Mouse (Mus musculus) limb, embryonic 12.5 days (tissue): ENCODE measurements around the gene Siae. TPM values are rescaled to one million over a fixed set of nuclear protein-coding genes. Genes with fewer than 3 reads are reported as not detected.

Experiments used
- ATAC-seq: fragments of 200-750 bp; cut with Nextera tagmentation; 2 replicates; pipeline ENCODE4 v1.8.0; 2017; ENCODE audit warnings: low read depth, moderate TSS enrichment; ENCODE audit not compliant: insufficient number of reproducible peaks, insufficient read depth, low FRiP score, low TSS enrichment
- H3K27ac ChIP-seq: fragments of 300-500 bp; sonication (generic); 2 replicates; pipeline ENCODE4 v1.5.1; 2016; ENCODE audit warnings: mild to moderate bottlenecking, moderate library complexity
- H3K27me3 ChIP-seq: fragments of 300-500 bp; sonication (generic); 2 replicates; pipeline ENCODE4 v1.6.1; 2016; ENCODE audit warnings: mild to moderate bottlenecking, moderate library complexity
- H3K36me3 ChIP-seq: fragments of 300-500 bp; sonication (generic); 2 replicates; pipeline ENCODE4 v1.6.1; 2016; ENCODE audit warnings: mild to moderate bottlenecking, moderate library complexity
- H3K4me1 ChIP-seq: fragments of 300-500 bp; sonication (generic); replicated peaks from 2 replicates; pipeline ENCODE4 v1.6.1; 2016
- H3K4me2 ChIP-seq: fragments of 300-500 bp; sonication (generic); 2 replicates; pipeline ENCODE4 v1.6.1; 2016; ENCODE audit warnings: mild to moderate bottlenecking, moderate library complexity
- H3K4me3 ChIP-seq: fragments of 300-500 bp; sonication (generic); replicated peaks from 2 replicates; pipeline ENCODE4 v1.5.1; 2016; ENCODE audit warnings: mild to moderate bottlenecking
- H3K9ac ChIP-seq: fragments of 300-500 bp; sonication (generic); replicated peaks from 2 replicates; pipeline ENCODE4 v1.6.1; 2016; ENCODE audit warnings: mild to moderate bottlenecking, moderate library complexity
- H3K9me3 ChIP-seq: fragments of 300-500 bp; sonication (generic); 2 replicates; pipeline ENCODE4 v1.6.1; 2016; ENCODE audit warnings: mild to moderate bottlenecking, moderate library complexity
- WGBS: fragments of 180-500 bp; shearing (Covaris S2); methylation state at CpG from one replicate; pipeline ENCODE4 v1.1.7; 2016; 5-methylcytosine and 5-hydroxymethylcytosine counted together
- polyA plus RNA-seq: library from polyadenylated mRNA; unstranded; fragments of >200 nt; fragmentation: Nextera tagmentation; extraction: Ambion mirVana; gene quantifications from 2 replicates; pipeline ENCODE4 v1.2.1, GENCODE M21; 2016

Siae gene
- polyA plus RNA-seq, 1 experiment from 2014 or later = 4.5 TPM

GRCm38 (mm10) chr9:37543869-37544440, 11.5 kb upstream of the Siae start:
- peaks cover 77% of the 10 kb centered on the region for H3K27me3 ChIP-seq

GRCm38 (mm10) chr9:37544447-37545165, 10.9 kb upstream of the Siae start:
- no peak overlapping the region for H3K27ac ChIP-seq
- 2% methylated on average over 29 of the region's 29 CpGs for WGBS
- peak overlapping the region; percentile 52 for H3K4me2 ChIP-seq
- H3K36me3 ChIP-seq = no peaks in the 10 kb centered on the region
- peaks cover 78% of the 10 kb centered on the region for H3K27me3 ChIP-seq
- peak overlapping the region; percentile 24 for H3K4me3 ChIP-seq
- ATAC-seq = no peak; the same call in 1 of the 2 replicates
- no peaks in the 10 kb centered on the region for H3K9me3 ChIP-seq
- H3K4me1 ChIP-seq = peaks cover 22% of the 10 kb centered on the region
- H3K9ac ChIP-seq = peak overlapping the region; percentile 12; the same call in 1 of the 2 replicates

More at GRCm38 (mm10) chr9:37543869-37544440, 11.5 kb upstream of the Siae start:
- Histone ChIP-seq H3K9ac (no peak overlapping the region), H3K9me3 (no peaks in the 10 kb centered on the region), H3K27ac (no peak overlapping the region), H3K36me3 (no peaks in the 10 kb centered on the region), H3K4me3 (peak overlapping the region; percentile 24; the same call in 1 of the 2 replicates), H3K4me1 (peaks cover 27% of the 10 kb centered on the region), H3K4me2 (peak overlapping the region; percentile 52)
- 30% methylated on average over 12 of the region's 12 CpGs for WGBS
- ATAC-seq = no peak

DNA sequence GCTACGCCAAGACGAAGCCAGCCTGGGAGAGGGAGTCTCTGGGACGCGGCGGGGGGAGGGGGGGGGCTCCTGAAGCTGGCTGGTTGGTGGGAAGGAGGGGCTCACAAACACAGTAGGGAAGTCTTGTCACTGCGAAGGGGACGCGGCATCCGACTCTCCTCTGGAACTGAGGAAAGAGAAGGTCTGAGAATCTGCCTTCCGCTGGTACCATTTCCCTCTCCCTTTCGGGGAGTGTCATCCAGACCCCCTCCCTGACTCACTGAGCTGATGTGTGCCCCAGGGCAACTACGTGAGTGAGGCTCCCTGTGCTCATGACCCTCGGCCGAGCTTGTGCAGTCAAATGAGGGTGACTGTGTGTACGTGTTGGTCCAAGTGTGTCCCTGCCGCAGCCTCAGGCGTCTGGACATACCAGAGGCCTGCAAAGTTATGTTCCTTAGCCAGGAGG, 10.3 kb upstream of the Siae start:
- peak overlapping the region; percentile 52 for H3K4me2 ChIP-seq
- H3K36me3 ChIP-seq = no peaks in the 10 kb centered on the region
- peaks cover 22% of the 10 kb centered on the region for H3K4me1 ChIP-seq
- peak overlapping the region; percentile 24 for H3K4me3 ChIP-seq
- H3K27me3 ChIP-seq = peaks cover 78% of the 10 kb centered on the region
- 0 out of 2 replicates have a peak, but pooled peaks have one; percentile 40 for ATAC-seq
- no peaks in the 10 kb centered on the region for H3K9me3 ChIP-seq
- 11% methylated on average over 15 of the region's 17 CpGs for WGBS
- H3K9ac ChIP-seq = 0 out of 2 replicates have a peak overlapping the region, but pooled peaks have one; percentile 12
- no peak overlapping the region for H3K27ac ChIP-seq

DNA sequence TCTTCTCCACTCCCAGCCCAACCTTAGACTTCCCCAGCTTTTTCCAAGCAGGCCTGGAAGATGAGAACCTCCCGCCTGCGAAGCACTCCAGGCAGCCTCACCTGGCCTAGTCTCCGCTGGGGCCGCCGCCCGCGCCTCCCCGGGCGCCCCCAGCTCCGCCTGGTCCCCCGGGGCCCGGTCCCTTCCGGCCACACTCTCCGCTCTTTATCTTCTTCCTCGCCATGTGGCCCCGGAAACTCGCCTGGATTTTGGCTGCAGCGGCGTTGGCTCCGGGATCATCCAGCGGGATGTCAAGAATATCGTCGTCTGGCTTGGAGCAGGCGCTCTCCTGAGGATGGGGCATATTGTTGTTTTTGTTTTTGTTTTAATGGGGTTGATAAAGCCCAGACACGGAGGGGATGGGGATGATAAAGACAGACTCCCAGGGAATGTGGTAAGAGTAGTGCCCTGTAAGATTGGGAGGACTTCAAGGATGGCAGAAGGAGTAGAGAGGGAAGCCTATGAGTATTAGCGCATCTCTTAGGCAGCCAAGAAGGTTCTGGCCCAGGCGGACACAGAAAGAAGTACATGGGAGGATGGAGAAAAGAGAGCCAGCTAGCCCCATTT, 9.5 kb upstream of the Siae start:
- H3K4me3 ChIP-seq = 0 out of 2 replicates have a peak overlapping the region, but pooled peaks have one; percentile 15
- H3K4me1 ChIP-seq = peaks cover 22% of the 10 kb centered on the region
- H3K27ac ChIP-seq = no peak overlapping the region
- no peaks in the 10 kb centered on the region for H3K9me3 ChIP-seq
- H3K4me2 ChIP-seq = 0 out of 2 replicates have a peak overlapping the region, but pooled peaks have one; percentile 32
- H3K9ac ChIP-seq = 0 out of 2 replicates have a peak overlapping the region, but pooled peaks have one; percentile 1
- H3K27me3 ChIP-seq = peaks cover 81% of the 10 kb centered on the region
- WGBS = 8% methylated on average over 26 of the region's 27 CpGs
- no peaks in the 10 kb centered on the region for H3K36me3 ChIP-seq
- ATAC-seq = no peak

DNA sequence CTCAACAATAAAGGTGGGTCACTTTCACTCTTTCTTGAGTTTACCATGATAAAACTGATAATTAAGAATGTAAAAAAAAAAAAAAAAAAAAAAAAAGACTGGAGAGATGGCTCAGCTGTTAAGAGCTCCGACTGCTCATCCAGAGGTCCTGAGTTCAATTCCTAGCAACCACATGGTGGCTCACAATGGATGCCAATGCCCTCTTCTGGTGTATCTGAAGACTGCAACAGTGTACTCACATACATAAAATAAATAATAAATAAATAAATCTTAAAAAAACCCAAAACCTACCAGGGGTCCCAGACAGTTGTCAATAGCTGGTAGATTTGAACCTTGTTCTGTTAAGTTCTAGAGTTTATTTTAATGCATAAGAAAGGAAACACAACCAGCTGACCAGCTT, 8.6 kb upstream of the Siae start:
- 89% methylated on average over 1 of the region's 1 CpGs for WGBS
- no peak overlapping the region for H3K27ac ChIP-seq
- H3K4me2 ChIP-seq = no peak overlapping the region
- no peak overlapping the region for H3K4me3 ChIP-seq
- no peaks in the 10 kb centered on the region for H3K36me3 ChIP-seq
- no peaks in the 10 kb centered on the region for H3K9me3 ChIP-seq
- peaks cover 91% of the 10 kb centered on the region for H3K27me3 ChIP-seq
- H3K4me1 ChIP-seq = peaks cover 19% of the 10 kb centered on the region
- ATAC-seq = no peak
- H3K9ac ChIP-seq = no peak overlapping the region

DNA sequence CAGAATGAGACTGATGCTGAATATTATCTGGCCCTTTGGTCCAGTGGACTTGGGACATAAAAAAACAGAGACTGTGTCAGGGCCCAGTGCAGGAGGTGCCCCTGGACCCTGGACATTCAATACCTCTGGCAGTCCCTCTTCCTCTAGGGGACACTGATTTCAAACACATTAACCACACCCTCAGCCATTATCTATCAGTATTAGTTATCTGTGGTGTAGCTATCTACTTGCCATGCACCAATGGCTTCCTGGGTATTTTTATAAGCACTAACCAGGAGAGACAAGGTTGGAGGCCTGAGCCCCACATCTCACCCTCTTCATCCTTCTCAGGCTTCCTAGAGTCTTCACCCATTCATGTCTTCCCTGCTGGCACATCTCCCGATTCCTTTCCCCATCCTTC, 5.1 kb upstream of the Siae start:
- Histone ChIP-seq H3K4me2 (no peak overlapping the region), H3K27me3 (peaks cover 95% of the 10 kb centered on the region), H3K9ac (no peak overlapping the region), H3K36me3 (no peaks in the 10 kb centered on the region), H3K9me3 (no peaks in the 10 kb centered on the region), H3K4me3 (no peak overlapping the region), H3K4me1 (peaks cover 26% of the 10 kb centered on the region), H3K27ac (no peak overlapping the region)
- ATAC-seq = no peak
- WGBS = 63% methylated on average over 1 of the region's 1 CpGs

GRCm38 (mm10) chr9:37551751-37552531, 3.6 kb upstream of the Siae start:
- peak overlapping the region; percentile 87 for H3K4me2 ChIP-seq
- H3K27me3 ChIP-seq = peaks cover 89% of the 10 kb centered on the region
- no peak overlapping the region for H3K27ac ChIP-seq
- H3K4me1 ChIP-seq = peaks cover 24% of the 10 kb centered on the region
- 2% methylated on average over 23 of the region's 23 CpGs for WGBS
- no peaks in the 10 kb centered on the region for H3K9me3 ChIP-seq
- H3K36me3 ChIP-seq = no peaks in the 10 kb centered on the region
- peak overlapping the region; percentile 44 for H3K4me3 ChIP-seq
- peak overlapping the region; percentile 37; the same call in 1 of the 2 replicates for H3K9ac ChIP-seq
- no peak for ATAC-seq

- peak within 1 kb of the TSS; percentile 44 for H3K4me3 ChIP-seq
- H3K9ac ChIP-seq = peak within 1 kb of the TSS; percentile 37; the same call in 1 of the 2 replicates
- 5% methylated on average over 31 of the region's 31 CpGs for WGBS
- H3K36me3 ChIP-seq = no peaks in the 10 kb centered on the region
- ATAC-seq = peak; percentile 88
- H3K27ac ChIP-seq = no peak within 1 kb of the TSS
- H3K27me3 ChIP-seq = peaks cover 81% of the 10 kb centered on the region
- H3K4me1 ChIP-seq = peaks cover 30% of the 10 kb centered on the region
- no peaks in the 10 kb centered on the region for H3K9me3 ChIP-seq
- H3K4me2 ChIP-seq = peak within 1 kb of the TSS; percentile 87
These were observed 2.8 kb upstream of the Siae start, which contains the start of gene Nrgn for GRCm38 (mm10) chr9:37552536-37553293. Nrgn (minus strand) TSS chr9:37552904.

DNA sequence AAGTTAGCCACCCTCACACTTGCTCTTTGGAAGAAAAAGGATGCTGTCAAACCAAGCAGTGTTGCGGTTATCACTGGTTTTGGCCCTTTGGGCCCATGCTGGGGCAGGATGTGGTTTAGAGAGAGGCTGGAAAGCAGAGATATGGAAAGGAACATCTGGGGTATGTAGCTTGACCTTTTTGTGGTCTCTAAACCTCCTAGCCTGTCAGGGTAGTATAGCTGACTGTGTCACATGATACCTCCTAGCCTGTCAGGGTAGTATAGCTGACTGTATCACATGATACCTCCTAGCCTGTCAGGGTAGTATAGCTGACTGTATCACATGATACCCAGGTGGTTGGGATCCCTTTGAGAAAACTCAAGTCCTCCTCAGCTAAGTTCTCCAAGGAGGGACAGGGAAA, 1.2 kb upstream of the Siae start:
- Histone ChIP-seq H3K27me3 (peaks cover 69% of the 10 kb centered on the region), H3K9ac (no peak overlapping the region), H3K27ac (no peak overlapping the region), H3K4me3 (no peak overlapping the region), H3K9me3 (no peaks in the 10 kb centered on the region), H3K4me1 (peaks cover 30% of the 10 kb centered on the region), H3K4me2 (no peak overlapping the region), H3K36me3 (no peaks in the 10 kb centered on the region)
- ATAC-seq = no peak
- 84% methylated on average over 1 of the region's 1 CpGs for whole genome bisulfite sequencing

GRCm38 (mm10) chr9:37556366-37556765, 868 bp downstream of the Siae start:
- no peak overlapping the region for H3K9ac ChIP-seq
- H3K4me1 ChIP-seq = peaks cover 30% of the 10 kb centered on the region
- no peak overlapping the region for H3K27ac ChIP-seq
- H3K27me3 ChIP-seq = peaks cover 48% of the 10 kb centered on the region
- H3K9me3 ChIP-seq = no peaks in the 10 kb centered on the region
- no peak overlapping the region for H3K4me3 ChIP-seq
- no peak overlapping the region for H3K4me2 ChIP-seq
- no peak for ATAC-seq
- 80% methylated on average over 3 of the region's 3 CpGs for WGBS
- H3K36me3 ChIP-seq = no peaks in the 10 kb centered on the region
